Mouse (Mus musculus) kidney, postnatal 0 days (tissue): ENCODE results near the gene Sap30. TPM values are rescaled to one million over a fixed set of nuclear protein-coding genes. Genes with fewer than 3 reads are reported as not detected.
A peak's percentile ranks its signal among the peaks of the same experiment; 100 is the strongest.
"Not testable (repeated sequence)": the region's sequence is repeated elsewhere in the genome, so short reads cannot be mapped to it uniquely, and the experiment has no call there.

Experiments
- ATAC-seq: fragments of 200-750 bp; cut with Nextera tagmentation; replicated peaks from 2 replicates; pipeline ENCODE4 v1.8.0; 2017; ENCODE audit warnings: low read depth, moderate number of reproducible peaks, moderate TSS enrichment, moderate library complexity; ENCODE audit not compliant: low FRiP score
- DNase-seq: peaks from one replicate; pipeline ENCODE4 v3.0.0-alpha.2; 2016; ENCODE audit warnings: low spot score
- H3K27ac ChIP-seq: fragments of 300-500 bp; sonication (generic); 2 replicates; pipeline ENCODE4 v1.5.1; 2014; ENCODE audit warnings: mild to moderate bottlenecking
- H3K27me3 ChIP-seq: fragments of 300-500 bp; sonication (generic); 2 replicates; pipeline ENCODE4 v1.6.1; 2014; ENCODE audit warnings: low read length, mixed read lengths; ENCODE audit not compliant: insufficient read depth
- H3K36me3 ChIP-seq: fragments of 300-500 bp; sonication (generic); 2 replicates; pipeline ENCODE4 v1.6.1; 2014; ENCODE audit warnings: low read length, mixed read lengths; ENCODE audit not compliant: insufficient read depth
- H3K4me1 ChIP-seq: fragments of 300-500 bp; sonication (generic); replicated peaks from 2 replicates; pipeline ENCODE4 v1.6.1; 2014; ENCODE audit warnings: antibody characterized with exemption, low read length, mixed read lengths; ENCODE audit not compliant: insufficient read depth
- H3K4me2 ChIP-seq: fragments of 300-500 bp; sonication (generic); 2 replicates; pipeline ENCODE4 v1.6.1; 2014; ENCODE audit warnings: mild to moderate bottlenecking, low read length, moderate library complexity, mixed read lengths
- H3K4me3 ChIP-seq: fragments of 300-500 bp; sonication (generic); replicated peaks from 2 replicates; pipeline ENCODE4 v1.5.1; 2014; ENCODE audit warnings: low read depth, low read length
- H3K9ac ChIP-seq: fragments of 300-500 bp; sonication (generic); 2 replicates; pipeline ENCODE4 v1.6.1; 2014; ENCODE audit warnings: low read depth, low read length
- H3K9me3 ChIP-seq: fragments of 300-500 bp; sonication (generic); replicated peaks from 2 replicates; pipeline ENCODE4 v1.6.1; 2016; ENCODE audit warnings: low read length, inconsistent platforms, mixed read lengths
- CTCF ChIP-seq: IDR thresholded peaks from 2 replicates; pipeline ENCODE4 v1.5.1; 2016; ENCODE audit warnings: antibody characterized with exemption, low read depth, mild to moderate bottlenecking, moderate library complexity
- WGBS: fragments of 180-500 bp; shearing (Covaris S2); extraction: QIAGEN DNeasy Blood & Tissue Kit; methylation state at CpG from one replicate; pipeline ENCODE4 v1.1.7; 2014; 5-methylcytosine and 5-hydroxymethylcytosine counted together
- polyA plus RNA-seq: library from polyadenylated mRNA; unstranded; fragments of >200 nt; fragmentation: Nextera tagmentation; extraction: Ambion mirVana; gene quantifications from 2 replicates; pipeline ENCODE4 v1.2.1, GENCODE M21; 2015

Gene Sap30
- polyA plus RNA-seq, 1 experiment from 2014 or later: 35.4 TPM

DNA sequence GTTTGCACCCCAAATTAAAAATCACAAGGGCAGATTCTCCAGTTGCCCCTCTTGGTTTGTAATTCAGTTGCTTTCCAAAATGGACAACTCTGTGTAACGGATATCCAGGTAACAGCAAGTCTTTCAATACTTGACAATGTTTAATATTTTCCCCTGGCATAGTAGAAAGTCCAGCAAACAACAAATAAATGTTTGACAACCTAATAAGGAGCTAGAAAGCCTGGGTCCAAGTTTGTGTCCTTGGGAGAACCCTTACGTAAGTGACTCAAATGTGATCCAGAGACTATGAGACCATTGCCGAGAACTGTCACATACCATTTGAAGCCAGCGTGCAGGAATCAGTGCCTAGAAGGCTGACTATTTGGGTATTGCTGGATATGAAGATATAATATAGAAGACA lies 35.8 kb downstream of the Sap30 start:
- no peak overlapping the region for H3K9ac ChIP-seq
- no peak overlapping the region for H3K27ac ChIP-seq
- no peak for ATAC-seq
- 95% methylated on average over 4 of the region's 4 CpGs for WGBS
- no peaks in the 10 kb centered on the region for H3K9me3 ChIP-seq
- no peak for DNase-seq
- H3K4me2 ChIP-seq: no peak overlapping the region
- no peak for TF ChIP-seq CTCF
- no peaks in the 10 kb centered on the region for H3K36me3 ChIP-seq
- H3K4me1 ChIP-seq: no peaks in the 10 kb centered on the region
- H3K4me3 ChIP-seq: no peak overlapping the region
- no peaks in the 10 kb centered on the region for H3K27me3 ChIP-seq

GRCm38 (mm10) chr8:57450726-57451125 lies 36.9 kb downstream of the Sap30 start:
- no peak overlapping the region for H3K4me2 ChIP-seq
- H3K9me3 ChIP-seq: no peaks in the 10 kb centered on the region
- H3K9ac ChIP-seq: no peak overlapping the region
- H3K4me1 ChIP-seq: no peaks in the 10 kb centered on the region
- H3K27ac ChIP-seq: no peak overlapping the region
- no peak for TF ChIP-seq CTCF
- no peak for DNase-seq
- H3K4me3 ChIP-seq: no peak overlapping the region
- 71% methylated on average over 7 of the region's 7 CpGs for WGBS
- no peaks in the 10 kb centered on the region for H3K36me3 ChIP-seq
- ATAC-seq: no peak
- no peaks in the 10 kb centered on the region for H3K27me3 ChIP-seq

DNA sequence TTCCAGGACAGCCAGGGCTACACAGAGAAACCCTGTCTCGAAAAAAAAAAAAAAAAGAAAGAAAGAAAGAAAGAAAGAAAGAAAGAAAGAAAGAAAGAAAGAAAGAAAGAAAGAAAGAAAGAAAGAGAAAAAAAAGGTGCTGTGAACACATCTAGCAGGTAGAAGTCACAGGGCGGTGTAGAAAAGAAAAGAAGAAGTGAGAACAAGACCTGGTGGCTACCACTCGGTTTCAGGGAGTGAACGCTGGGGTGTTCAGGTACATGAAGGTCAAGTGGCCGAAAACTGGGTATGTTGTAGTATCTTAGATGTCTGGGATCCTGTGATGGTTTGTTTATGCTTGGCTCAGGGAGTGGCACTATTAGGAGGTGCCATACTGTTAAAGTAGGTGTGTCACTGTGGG lies 41.8 kb downstream of the Sap30 start:
- H3K27ac ChIP-seq, ATAC-seq, DNase-seq, H3K4me2 ChIP-seq, H3K27me3 ChIP-seq, H3K4me3 ChIP-seq, H3K9me3 ChIP-seq, H3K9ac ChIP-seq, H3K36me3 ChIP-seq, H3K4me1 ChIP-seq: not testable (repeated sequence)
- 88% methylated on average over 4 of the region's 5 CpGs for WGBS

- DNase-seq (no peak), ATAC-seq (no peak)
- Histone ChIP-seq H3K4me1 (no peaks in the 10 kb centered on the region), H3K4me2 (no peak overlapping the region), H3K9me3 (no peaks in the 10 kb centered on the region), H3K27me3 (no peaks in the 10 kb centered on the region), H3K4me3 (no peak overlapping the region), H3K9ac (no peak overlapping the region), H3K36me3 (no peaks in the 10 kb centered on the region), H3K27ac (no peak overlapping the region)
- no peak for TF ChIP-seq CTCF
- 73% methylated on average over 4 of the region's 4 CpGs for WGBS
These were observed 44.4 kb downstream of the Sap30 start for GRCm38 (mm10) chr8:57443289-57443688.

GRCm38 (mm10) chr8:57441556-57441955 lies 46.1 kb downstream of the Sap30 start:
- no peaks in the 10 kb centered on the region for H3K36me3 ChIP-seq
- ATAC-seq (no peak), DNase-seq (no peak)
- no peak overlapping the region for H3K4me2 ChIP-seq
- no peak overlapping the region for H3K4me3 ChIP-seq
- no peaks in the 10 kb centered on the region for H3K9me3 ChIP-seq
- no peak overlapping the region for H3K9ac ChIP-seq
- H3K4me1 ChIP-seq: no peaks in the 10 kb centered on the region
- no peak overlapping the region for H3K27ac ChIP-seq
- 85% methylated on average over 5 of the region's 5 CpGs for WGBS
- no peaks in the 10 kb centered on the region for H3K27me3 ChIP-seq
- no peak for TF ChIP-seq CTCF

- H3K4me3 ChIP-seq: no peak overlapping the region
- DNase-seq (peak; percentile 29), ATAC-seq (no peak)
- TF ChIP-seq CTCF: no peak
- H3K27me3 ChIP-seq: no peaks in the 10 kb centered on the region
- 54% methylated on average over 4 of the region's 4 CpGs for WGBS
- no peak overlapping the region for H3K9ac ChIP-seq
- H3K27ac ChIP-seq: no peak overlapping the region
- no peaks in the 10 kb centered on the region for H3K4me1 ChIP-seq
- no peaks in the 10 kb centered on the region for H3K36me3 ChIP-seq
- H3K4me2 ChIP-seq: no peak overlapping the region
- no peaks in the 10 kb centered on the region for H3K9me3 ChIP-seq
These were observed 46.5 kb downstream of the Sap30 start for GRCm38 (mm10) chr8:57441131-57441530.

GRCm38 (mm10) chr8:57436437-57436796 lies 51.2 kb downstream of the Sap30 start:
- no peak for DNase-seq
- Histone ChIP-seq H3K4me3 (no peak overlapping the region), H3K27ac (no peak overlapping the region), H3K4me2 (no peak overlapping the region), H3K9me3 (no peaks in the 10 kb centered on the region), H3K36me3 (no peaks in the 10 kb centered on the region), H3K27me3 (no peaks in the 10 kb centered on the region), H3K4me1 (no peaks in the 10 kb centered on the region), H3K9ac (no peak overlapping the region)
- TF ChIP-seq CTCF: no peak
- WGBS: 86% methylated on average over 9 of the region's 9 CpGs
- no peak for ATAC-seq
